Mouse (Mus musculus) forebrain, embryonic 12.5 days (tissue): Measurements from ENCODE around the gene Lrrc8d. TPM values are rescaled to one million over a fixed set of nuclear protein-coding genes. Genes with fewer than 3 reads are reported as not detected.
A peak's percentile ranks its signal among the peaks of the same experiment; 100 is the strongest.

Experiments
- ATAC-seq: fragments of 200-750 bp; cut with Nextera tagmentation; 2 replicates; pipeline ENCODE4 v1.8.0; 2017; ENCODE audit warnings: moderate TSS enrichment; ENCODE audit not compliant: low FRiP score
- H3K27ac ChIP-seq: fragments of 300-500 bp; sonication (generic); 2 replicates; pipeline ENCODE4 v1.5.1; 2016; ENCODE audit warnings: mild to moderate bottlenecking
- H3K27me3 ChIP-seq: fragments of 300-500 bp; sonication (generic); 2 replicates; pipeline ENCODE4 v1.6.1; 2016; ENCODE audit warnings: mild to moderate bottlenecking
- H3K36me3 ChIP-seq: fragments of 300-500 bp; sonication (generic); replicated peaks from 2 replicates; pipeline ENCODE4 v1.6.1; 2016; ENCODE audit warnings: mild to moderate bottlenecking
- H3K4me1 ChIP-seq: fragments of 300-500 bp; sonication (generic); 2 replicates; pipeline ENCODE4 v1.6.1; 2016
- H3K4me2 ChIP-seq: fragments of 300-500 bp; sonication (generic); 2 replicates; pipeline ENCODE4 v1.6.1; 2016; ENCODE audit warnings: mild to moderate bottlenecking, moderate library complexity
- H3K4me3 ChIP-seq: fragments of 300-500 bp; sonication (generic); replicated peaks from 2 replicates; pipeline ENCODE4 v1.5.1; 2016; ENCODE audit warnings: mild to moderate bottlenecking
- H3K9ac ChIP-seq: fragments of 300-500 bp; sonication (generic); 2 replicates; pipeline ENCODE4 v1.6.1; 2016; ENCODE audit warnings: mild to moderate bottlenecking
- H3K9me3 ChIP-seq: fragments of 300-500 bp; sonication (generic); 2 replicates; pipeline ENCODE4 v1.6.1; 2016
- WGBS: fragments of 180-500 bp; shearing (Covaris S2); methylation state at CpG from one replicate; pipeline ENCODE4 v1.1.7; 2016; 5-methylcytosine and 5-hydroxymethylcytosine counted together
- polyA plus RNA-seq: library from polyadenylated mRNA; unstranded; fragments of >200 nt; fragmentation: Nextera tagmentation; extraction: Ambion mirVana; gene quantifications from 2 replicates; pipeline ENCODE4 v1.2.1, GENCODE M21; 2016

The Lrrc8d gene
- polyA plus RNA-seq, 1 experiment from 2014 or later: 32.7 TPM

DNA sequence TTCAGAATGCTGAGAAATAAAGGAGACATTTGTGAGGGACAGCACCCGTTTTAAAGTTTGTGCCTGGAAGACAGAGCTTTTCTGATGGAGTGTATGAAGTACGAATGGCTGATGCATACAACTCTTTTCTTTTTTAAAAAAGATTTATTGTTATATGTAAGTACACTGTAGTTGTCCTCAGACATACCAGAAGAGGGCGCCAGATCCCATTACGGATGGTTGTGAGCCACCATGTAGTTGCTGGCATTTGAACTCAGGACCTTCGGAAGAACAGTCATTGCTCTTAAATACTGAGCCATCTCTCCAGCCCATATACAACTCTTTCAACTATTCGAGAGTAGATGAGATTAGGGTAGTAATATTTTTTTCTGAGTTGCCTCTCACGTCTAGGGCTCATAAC, 8.1 kb upstream of the Lrrc8d start:
- no peak overlapping the region for H3K27ac ChIP-seq
- no peak overlapping the region for H3K4me3 ChIP-seq
- WGBS: 82% methylated on average over 7 of the region's 7 CpGs
- H3K4me2 ChIP-seq: no peak overlapping the region
- H3K36me3 ChIP-seq: no peaks in the 10 kb centered on the region
- no peaks in the 10 kb centered on the region for H3K9me3 ChIP-seq
- no peaks in the 10 kb centered on the region for H3K4me1 ChIP-seq
- 0 out of 2 replicates have a peak, but pooled peaks cover 4% of the 10 kb centered on the region for H3K27me3 ChIP-seq
- no peak overlapping the region for H3K9ac ChIP-seq
- no peak for ATAC-seq

GRCm38 (mm10) chr5:105694339-105694930, 5.3 kb upstream of the Lrrc8d start:
- WGBS: 89% methylated on average over 7 of the region's 7 CpGs
- H3K4me3 ChIP-seq: no peak overlapping the region
- no peak overlapping the region for H3K4me2 ChIP-seq

GRCm38 (mm10) chr5:105696049-105696448, 3.7 kb upstream of the Lrrc8d start:
- peaks cover 14% of the 10 kb centered on the region for H3K4me1 ChIP-seq
- no peaks in the 10 kb centered on the region for H3K27me3 ChIP-seq
- H3K9ac ChIP-seq: no peak overlapping the region
- no peaks in the 10 kb centered on the region for H3K36me3 ChIP-seq
- no peaks in the 10 kb centered on the region for H3K9me3 ChIP-seq
- WGBS: 87% methylated on average over 6 of the region's 6 CpGs
- no peak overlapping the region for H3K4me3 ChIP-seq
- no peak overlapping the region for H3K4me2 ChIP-seq
- H3K27ac ChIP-seq: no peak overlapping the region
- no peak for ATAC-seq

More at GRCm38 (mm10) chr5:105694339-105694930, 5.3 kb upstream of the Lrrc8d start:
- no peak overlapping the region for H3K27ac ChIP-seq
- no peak overlapping the region for H3K9ac ChIP-seq
- H3K4me1 ChIP-seq: peaks cover 9% of the 10 kb centered on the region
- 0 out of 2 replicates have a peak, but pooled peaks cover 2% of the 10 kb centered on the region for H3K27me3 ChIP-seq
- no peak for ATAC-seq
- no peaks in the 10 kb centered on the region for H3K36me3 ChIP-seq
- no peaks in the 10 kb centered on the region for H3K9me3 ChIP-seq

DNA sequence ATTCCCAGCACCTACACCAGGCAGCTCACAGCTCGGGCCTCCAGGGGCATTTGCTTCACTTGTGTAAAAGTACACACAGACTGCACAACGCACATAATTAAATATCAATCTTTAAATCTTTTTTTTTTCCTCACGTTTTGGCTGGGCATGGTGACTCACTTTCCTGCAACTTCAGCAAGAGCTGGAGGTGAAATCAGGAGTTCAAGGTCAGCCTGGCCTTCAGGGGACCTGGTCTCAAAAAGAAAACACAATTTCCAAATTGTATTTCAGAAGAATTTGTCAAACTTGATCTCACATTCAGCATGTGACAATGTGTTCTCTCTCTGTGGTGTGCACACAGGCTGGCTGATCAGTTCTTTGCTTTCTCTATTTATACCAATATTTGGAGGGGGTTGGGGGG, 1.9 kb upstream of the Lrrc8d start:
- H3K4me1 ChIP-seq: peaks cover 30% of the 10 kb centered on the region
- no peak overlapping the region for H3K4me3 ChIP-seq

DNA sequence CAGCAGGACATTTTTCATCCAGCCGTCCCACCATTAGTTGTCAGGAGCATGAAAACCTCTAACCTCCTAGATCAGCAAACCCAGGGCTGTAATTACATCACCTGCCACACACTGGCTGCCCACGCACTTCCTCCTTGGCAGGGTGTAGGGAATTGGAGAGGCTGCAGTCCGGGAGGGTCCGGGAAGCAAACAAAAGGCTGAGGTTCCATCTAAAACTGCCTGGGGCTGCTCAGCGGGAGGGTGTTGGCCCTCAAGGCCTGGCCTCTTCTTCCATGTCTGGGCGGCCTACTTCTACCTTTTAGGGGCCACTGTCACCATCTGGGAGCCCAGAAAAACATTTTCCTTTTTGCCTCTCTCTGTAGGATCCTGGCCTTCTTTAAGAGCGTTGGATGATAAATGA, 1.1 kb upstream of the Lrrc8d start:
- no peaks in the 10 kb centered on the region for H3K36me3 ChIP-seq
- H3K27me3 ChIP-seq: no peaks in the 10 kb centered on the region
- H3K4me2 ChIP-seq: peak overlapping the region; percentile 85
- no peak overlapping the region for H3K9ac ChIP-seq
- WGBS: 15% methylated on average over 7 of the region's 7 CpGs
- no peak overlapping the region for H3K27ac ChIP-seq
- no peak overlapping the region for H3K4me3 ChIP-seq
- no peaks in the 10 kb centered on the region for H3K9me3 ChIP-seq
- no peak for ATAC-seq
- peaks cover 35% of the 10 kb centered on the region for H3K4me1 ChIP-seq

More for the DNA sequence above, 1.9 kb upstream of the Lrrc8d start:
- no peaks in the 10 kb centered on the region for H3K27me3 ChIP-seq
- H3K36me3 ChIP-seq: no peaks in the 10 kb centered on the region
- WGBS: 89% methylated on average over 3 of the region's 3 CpGs
- H3K27ac ChIP-seq: no peak overlapping the region
- H3K4me2 ChIP-seq: no peak overlapping the region
- H3K9me3 ChIP-seq: no peaks in the 10 kb centered on the region
- no peak overlapping the region for H3K9ac ChIP-seq
- no peak for ATAC-seq

DNA sequence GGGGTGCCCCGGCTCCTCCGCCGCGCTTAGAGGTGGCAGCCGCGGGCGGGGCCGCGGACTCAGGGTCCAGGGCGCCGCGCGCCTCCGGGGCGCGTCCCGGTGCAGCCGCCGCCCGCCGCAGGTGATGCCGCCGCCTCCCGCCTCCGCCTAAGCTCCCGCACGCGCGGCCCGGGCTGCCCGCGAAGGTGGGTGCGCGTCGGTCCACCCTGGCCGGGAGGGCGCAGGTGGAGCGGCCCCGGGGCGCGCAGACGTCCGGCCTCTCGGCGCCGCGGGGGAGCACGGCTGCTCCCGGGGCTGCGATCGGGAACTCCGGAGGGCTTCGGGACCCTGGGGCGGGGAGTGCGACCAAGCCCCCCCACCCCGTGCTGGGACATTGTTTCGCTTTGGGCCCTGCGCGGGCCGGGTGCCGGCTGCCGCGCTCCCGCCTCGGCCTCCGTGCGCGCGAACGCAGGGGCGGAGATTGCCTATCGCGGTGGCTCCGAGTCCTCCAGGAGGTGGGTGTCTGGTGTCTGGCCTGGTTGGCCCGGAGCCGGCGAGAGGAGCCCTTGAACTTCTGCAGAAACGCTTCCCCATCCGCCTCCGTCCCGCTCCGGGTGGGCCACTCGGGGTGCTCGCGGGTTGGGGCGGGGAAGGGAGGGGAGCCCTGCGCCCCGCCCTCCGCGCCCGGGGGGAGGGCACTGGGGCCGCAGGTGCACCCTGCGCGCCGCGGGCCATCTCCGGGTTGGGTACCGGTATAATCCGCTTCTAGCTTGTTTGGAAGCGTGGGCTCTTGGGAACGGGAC, 492 bp downstream of the Lrrc8d start:
- H3K27ac ChIP-seq: peak overlapping the region; percentile 97
- H3K4me3 ChIP-seq: peak overlapping the region; percentile 94
- WGBS: under 1% methylated on average over 100 of the region's 101 CpGs
- ATAC-seq: peak; percentile 73
- H3K27me3 ChIP-seq: no peaks in the 10 kb centered on the region
- peaks cover 50% of the 10 kb centered on the region for H3K4me1 ChIP-seq
- H3K9me3 ChIP-seq: no peaks in the 10 kb centered on the region
- H3K4me2 ChIP-seq: peak overlapping the region; percentile 85
- peak overlapping the region; percentile 100 for H3K9ac ChIP-seq
- H3K36me3 ChIP-seq: 0 out of 2 replicates have a peak, but pooled peaks cover 6% of the 10 kb centered on the region

GRCm38 (mm10) chr5:105701326-105701725, 1.6 kb downstream of the Lrrc8d start:
- Histone ChIP-seq H3K9ac (peak overlapping the region; percentile 100), H3K27ac (no peak overlapping the region), H3K4me1 (peaks cover 51% of the 10 kb centered on the region), H3K4me3 (peak overlapping the region; percentile 94), H3K9me3 (no peaks in the 10 kb centered on the region), H3K27me3 (no peaks in the 10 kb centered on the region), H3K4me2 (peak overlapping the region; percentile 85), H3K36me3 (0 out of 2 replicates have a peak, but pooled peaks cover 6% of the 10 kb centered on the region)
- no peak for ATAC-seq
- 71% methylated on average over 9 of the region's 9 CpGs for WGBS

DNA sequence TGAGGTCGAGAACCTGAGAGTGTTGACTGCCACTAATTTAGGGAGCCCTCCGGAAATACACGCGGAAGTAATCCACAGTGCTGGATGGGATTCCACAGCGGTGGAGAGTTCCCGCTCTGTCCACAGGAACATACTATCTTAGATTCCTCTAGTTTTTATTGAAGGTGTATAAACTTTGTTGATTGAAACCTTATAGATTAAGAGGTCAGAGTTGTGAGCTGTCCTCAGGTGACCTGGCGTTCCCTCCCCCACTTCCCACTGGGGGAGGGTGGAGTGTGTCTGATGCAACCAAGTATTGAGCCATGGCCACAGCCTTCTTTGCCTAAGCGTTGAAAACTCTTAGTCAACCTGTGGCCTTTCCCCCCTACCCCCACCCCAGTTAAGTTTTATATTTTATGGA, 2.1 kb downstream of the Lrrc8d start:
- Histone ChIP-seq H3K27ac (no peak overlapping the region), H3K9me3 (no peaks in the 10 kb centered on the region), H3K27me3 (no peaks in the 10 kb centered on the region), H3K4me2 (peak overlapping the region; percentile 85), H3K36me3 (0 out of 2 replicates have a peak, but pooled peaks cover 9% of the 10 kb centered on the region), H3K4me3 (no peak overlapping the region), H3K9ac (no peak overlapping the region), H3K4me1 (peaks cover 51% of the 10 kb centered on the region)
- 86% methylated on average over 8 of the region's 8 CpGs for WGBS
- no peak for ATAC-seq

DNA sequence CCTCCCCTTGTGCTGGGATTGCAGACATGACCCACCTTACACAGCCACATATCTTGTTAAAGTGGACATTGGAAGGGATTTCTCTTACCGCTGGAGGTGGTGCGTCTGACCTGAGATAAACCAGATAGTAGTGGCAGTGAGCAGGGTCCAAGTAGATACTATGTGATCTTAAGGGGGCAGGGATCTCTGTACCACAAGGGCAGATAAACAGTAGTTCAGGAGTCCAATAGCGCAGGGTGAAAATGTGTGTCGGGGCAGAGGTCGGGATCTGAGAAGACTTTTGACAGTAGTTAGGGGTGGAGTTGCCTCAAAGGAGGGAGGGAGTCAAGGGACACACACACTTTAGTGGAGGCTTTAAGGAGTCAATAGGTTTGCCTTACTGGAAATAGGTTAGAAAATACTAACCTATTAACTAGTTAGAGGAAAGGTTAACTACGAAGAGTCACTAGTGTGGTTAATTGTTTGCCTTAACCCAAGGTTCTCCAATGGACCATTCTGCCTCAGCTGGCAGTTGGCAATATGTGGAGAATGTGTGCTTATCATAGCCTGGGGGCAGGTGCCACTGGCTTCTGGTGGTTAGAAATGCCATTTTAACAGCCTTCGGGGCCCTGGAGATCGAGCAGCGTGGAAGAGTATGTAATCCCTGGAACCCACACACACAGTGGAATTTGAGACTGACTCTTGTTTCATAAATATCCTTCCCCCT, 3.0 kb downstream of the Lrrc8d start:
- no peak overlapping the region for H3K4me3 ChIP-seq
- no peaks in the 10 kb centered on the region for H3K9me3 ChIP-seq
- no peak overlapping the region for H3K27ac ChIP-seq
- H3K27me3 ChIP-seq: no peaks in the 10 kb centered on the region
- H3K36me3 ChIP-seq: 0 out of 2 replicates have a peak, but pooled peaks cover 11% of the 10 kb centered on the region
- no peak for ATAC-seq
- H3K4me2 ChIP-seq: no peak overlapping the region
- 87% methylated on average over 9 of the region's 9 CpGs for WGBS
- H3K9ac ChIP-seq: no peak overlapping the region
- peaks cover 51% of the 10 kb centered on the region for H3K4me1 ChIP-seq

DNA sequence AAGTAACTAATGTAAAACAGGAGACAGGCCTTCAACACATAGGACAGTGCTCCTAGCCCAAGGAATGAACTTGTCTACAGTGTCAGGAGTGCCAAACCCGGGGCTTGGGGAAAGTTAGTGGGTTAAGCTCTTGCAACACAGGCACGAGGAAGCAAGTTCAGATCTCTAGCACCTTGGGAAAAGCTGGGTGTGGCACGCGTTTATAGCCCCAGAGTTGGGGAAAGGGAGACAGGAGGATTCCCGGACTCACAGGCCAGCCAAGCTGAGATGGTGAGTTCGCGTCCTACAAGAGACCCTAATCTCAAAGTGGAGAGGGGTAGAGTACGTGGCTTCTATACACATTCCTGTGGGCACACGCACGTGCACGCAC, 3.5 kb downstream of the Lrrc8d start:
- H3K4me3 ChIP-seq: no peak overlapping the region
- H3K27me3 ChIP-seq: no peaks in the 10 kb centered on the region
- no peaks in the 10 kb centered on the region for H3K9me3 ChIP-seq
- ATAC-seq: no peak
- no peak overlapping the region for H3K4me2 ChIP-seq
- no peak overlapping the region for H3K27ac ChIP-seq
- WGBS: 93% methylated on average over 11 of the region's 11 CpGs
- peaks cover 51% of the 10 kb centered on the region for H3K4me1 ChIP-seq
- no peak overlapping the region for H3K9ac ChIP-seq
- 0 out of 2 replicates have a peak, but pooled peaks cover 11% of the 10 kb centered on the region for H3K36me3 ChIP-seq

DNA sequence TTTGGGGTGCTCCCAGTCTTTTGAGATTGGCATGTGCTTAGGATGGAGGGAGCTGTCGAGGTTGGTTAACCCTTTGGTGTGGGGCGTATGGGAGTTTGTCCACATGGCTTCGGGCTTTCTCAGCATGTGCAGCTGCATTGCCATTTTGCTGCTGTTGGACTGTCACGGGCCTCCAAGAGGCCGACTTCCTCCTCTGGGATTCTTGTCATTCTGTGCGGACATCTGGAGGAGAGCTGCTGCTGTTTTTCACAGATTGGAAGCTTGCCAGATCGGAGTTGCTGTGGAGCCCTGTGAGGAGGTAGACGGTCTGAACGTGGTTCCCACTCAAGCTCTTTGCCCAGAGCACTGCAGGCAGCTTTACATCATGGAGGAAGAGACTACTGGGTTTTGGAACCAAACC, 4.8 kb downstream of the Lrrc8d start:
- H3K4me1 ChIP-seq: peaks cover 41% of the 10 kb centered on the region
- H3K4me3 ChIP-seq: no peak overlapping the region
- H3K27me3 ChIP-seq: no peaks in the 10 kb centered on the region
- H3K9ac ChIP-seq: no peak overlapping the region
- H3K4me2 ChIP-seq: no peak overlapping the region
- H3K27ac ChIP-seq: no peak overlapping the region
- H3K36me3 ChIP-seq: 0 out of 2 replicates have a peak, but pooled peaks cover 11% of the 10 kb centered on the region
- H3K9me3 ChIP-seq: no peaks in the 10 kb centered on the region
- no peak for ATAC-seq
- WGBS: 62% methylated on average over 9 of the region's 9 CpGs

DNA sequence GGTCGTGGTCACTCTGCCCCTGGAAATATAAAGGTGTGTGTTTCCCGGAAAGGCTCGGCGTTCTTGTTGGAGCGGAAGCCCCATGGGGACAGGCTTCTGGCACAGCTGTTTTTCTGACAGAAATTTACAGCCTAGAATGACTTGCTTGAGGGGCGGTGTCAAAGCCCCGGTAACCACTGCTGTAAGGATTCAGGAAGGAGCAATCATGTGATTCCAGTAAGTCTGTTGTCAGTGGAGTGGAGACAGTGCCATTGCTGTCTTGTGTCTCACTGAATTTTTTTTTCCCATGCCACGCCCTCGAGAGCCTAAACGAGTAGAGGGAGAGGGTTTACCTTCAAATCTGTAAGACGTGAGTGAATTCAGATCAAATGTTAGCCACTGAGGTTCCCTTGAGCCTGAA, 6.9 kb downstream of the Lrrc8d start:
- no peaks in the 10 kb centered on the region for H3K9me3 ChIP-seq
- H3K36me3 ChIP-seq: 0 out of 2 replicates have a peak, but pooled peaks cover 11% of the 10 kb centered on the region
- no peak overlapping the region for H3K4me3 ChIP-seq
- H3K4me1 ChIP-seq: peaks cover 32% of the 10 kb centered on the region
- H3K4me2 ChIP-seq: no peak overlapping the region
- no peak for ATAC-seq
- WGBS: 88% methylated on average over 11 of the region's 11 CpGs
- H3K27me3 ChIP-seq: no peaks in the 10 kb centered on the region
- no peak overlapping the region for H3K27ac ChIP-seq
- H3K9ac ChIP-seq: no peak overlapping the region
